Mouse (Mus musculus) liver, embryonic 11.5 days (tissue): Measurements from ENCODE around the gene Gpr18. TPM values are rescaled to one million over a fixed set of nuclear protein-coding genes. Genes with fewer than 3 reads are reported as not detected.
A peak's percentile ranks its signal among the peaks of the same experiment; 100 is the strongest.

ENCODE experiments used
- ATAC-seq: fragments of 200-750 bp; cut with Nextera tagmentation; replicated peaks from 2 replicates; pipeline ENCODE4 v1.8.0; 2017; ENCODE audit warnings: moderate number of reproducible peaks, mild to moderate bottlenecking, moderate TSS enrichment, moderate library complexity; ENCODE audit not compliant: low FRiP score
- DNase-seq: peaks from one replicate; pipeline ENCODE4 v3.0.0-alpha.2; 2017; ENCODE audit warnings: low spot score
- H3K27ac ChIP-seq: fragments of 300-500 bp; sonication (generic); 2 replicates; pipeline ENCODE4 v1.5.1; 2014; ENCODE audit warnings: mild to moderate bottlenecking, low read depth, low read length, control low read depth
- H3K27me3 ChIP-seq: fragments of 300-500 bp; sonication (generic); replicated peaks from 2 replicates; pipeline ENCODE4 v1.6.1; 2014; ENCODE audit warnings: low read length, mixed read lengths; ENCODE audit not compliant: control insufficient read depth, insufficient read depth
- H3K36me3 ChIP-seq: fragments of 300-500 bp; sonication (generic); 2 replicates; pipeline ENCODE4 v1.6.1; 2014; ENCODE audit warnings: mild to moderate bottlenecking, low read length, moderate library complexity, mixed read lengths; ENCODE audit not compliant: control insufficient read depth, insufficient read depth
- H3K4me1 ChIP-seq: fragments of 300-500 bp; sonication (generic); replicated peaks from 2 replicates; pipeline ENCODE4 v1.6.1; 2014; ENCODE audit warnings: low read length, mixed read lengths; ENCODE audit not compliant: control insufficient read depth, insufficient read depth
- H3K4me2 ChIP-seq: fragments of 300-500 bp; sonication (generic); 2 replicates; pipeline ENCODE4 v1.6.1; 2014; ENCODE audit warnings: mild to moderate bottlenecking, control low read depth, moderate library complexity
- H3K4me3 ChIP-seq: fragments of 300-500 bp; sonication (generic); 2 replicates; pipeline ENCODE4 v1.5.1; 2014; ENCODE audit warnings: low read depth, low read length, control low read depth
- H3K9ac ChIP-seq: fragments of 300-500 bp; sonication (generic); 2 replicates; pipeline ENCODE4 v1.6.1; 2014; ENCODE audit warnings: low read depth, low read length, control low read depth
- H3K9me3 ChIP-seq: fragments of 300-500 bp; sonication (generic); 2 replicates; pipeline ENCODE4 v1.6.1; 2016; ENCODE audit warnings: low read length, inconsistent platforms, mixed read lengths; ENCODE audit not compliant: control insufficient read depth
- WGBS: fragments of 180-500 bp; shearing (Covaris S2); extraction: QIAGEN DNeasy Blood & Tissue Kit; methylation state at CpG from one replicate; pipeline ENCODE4 v1.1.7; 2014; 5-methylcytosine and 5-hydroxymethylcytosine counted together
- polyA plus RNA-seq: library from polyadenylated mRNA; unstranded; fragments of >200 nt; fragmentation: Nextera tagmentation; extraction: Ambion mirVana; gene quantifications from 2 replicates; pipeline ENCODE4 v1.2.1, GENCODE M21; 2014

Gene Gpr18
- polyA plus RNA-seq, 1 experiment from 2014 or later: not detected

GRCm38 (mm10) chr14:121906992-121907681 is 8.4 kb downstream of the Gpr18 start:
- ATAC-seq (no peak; the same call in 1 of the 2 replicates), DNase-seq (no peak)
- Histone ChIP-seq H3K9ac (no peak overlapping the region), H3K36me3 (peaks cover 2% of the 10 kb centered on the region), H3K9me3 (no peaks in the 10 kb centered on the region), H3K27ac (no peak overlapping the region), H3K4me1 (peaks cover 11% of the 10 kb centered on the region), H3K4me3 (no peak overlapping the region), H3K27me3 (no peaks in the 10 kb centered on the region), H3K4me2 (no peak overlapping the region)
- 76% methylated on average over 11 of the region's 11 CpGs for WGBS

- Histone ChIP-seq H3K4me2 (no peak overlapping the region), H3K9ac (no peak overlapping the region), H3K9me3 (no peaks in the 10 kb centered on the region), H3K4me1 (peaks cover 11% of the 10 kb centered on the region), H3K4me3 (no peak overlapping the region), H3K27ac (peak overlapping the region; percentile 34; the same call in 1 of the 2 replicates), H3K27me3 (no peaks in the 10 kb centered on the region), H3K36me3 (peaks cover 2% of the 10 kb centered on the region)
- DNase-seq (no peak), ATAC-seq (no peak)
- WGBS: 61% methylated on average over 8 of the region's 8 CpGs
These were observed 9.1 kb downstream of the Gpr18 start for GRCm38 (mm10) chr14:121906341-121906991.

- no peak overlapping the region for H3K4me2 ChIP-seq
- no peaks in the 10 kb centered on the region for H3K27me3 ChIP-seq
- DNase-seq: no peak
- 19% methylated on average over 3 of the region's 3 CpGs for WGBS
- no peak overlapping the region for H3K27ac ChIP-seq
- no peak overlapping the region for H3K9ac ChIP-seq
- H3K4me3 ChIP-seq: no peak overlapping the region
- peaks cover 11% of the 10 kb centered on the region for H3K4me1 ChIP-seq
- no peaks in the 10 kb centered on the region for H3K9me3 ChIP-seq
- ATAC-seq: no peak
- H3K36me3 ChIP-seq: peaks cover 2% of the 10 kb centered on the region
These were observed 10.8 kb downstream of the Gpr18 start for GRCm38 (mm10) chr14:121904754-121905153.

- WGBS: 78% methylated on average over 7 of the region's 7 CpGs
- peaks cover 2% of the 10 kb centered on the region for H3K36me3 ChIP-seq
- H3K9me3 ChIP-seq: no peaks in the 10 kb centered on the region
- ATAC-seq: no peak
- no peak overlapping the region for H3K27ac ChIP-seq
- no peak for DNase-seq
- no peaks in the 10 kb centered on the region for H3K27me3 ChIP-seq
- no peak overlapping the region for H3K4me2 ChIP-seq
- H3K4me3 ChIP-seq: no peak overlapping the region
- peaks cover 11% of the 10 kb centered on the region for H3K4me1 ChIP-seq
- H3K9ac ChIP-seq: no peak overlapping the region
These were observed 12.2 kb downstream of the Gpr18 start for GRCm38 (mm10) chr14:121903381-121903876.

- H3K36me3 ChIP-seq: peaks cover 2% of the 10 kb centered on the region; the same call in 1 of the 2 replicates
- H3K27ac ChIP-seq: no peak overlapping the region
- H3K9me3 ChIP-seq: no peaks in the 10 kb centered on the region
- no peak overlapping the region for H3K4me2 ChIP-seq
- peaks cover 8% of the 10 kb centered on the region for H3K4me1 ChIP-seq
- no peak for DNase-seq
- ATAC-seq: no peak
- no peaks in the 10 kb centered on the region for H3K27me3 ChIP-seq
- 89% methylated on average over 6 of the region's 6 CpGs for WGBS
- H3K9ac ChIP-seq: no peak overlapping the region
- no peak overlapping the region for H3K4me3 ChIP-seq
These were observed 14.1 kb downstream of the Gpr18 start for GRCm38 (mm10) chr14:121901511-121901910.

GRCm38 (mm10) chr14:121899071-121899470 is 16.5 kb downstream of the Gpr18 start:
- Histone ChIP-seq H3K4me2 (no peak overlapping the region), H3K9ac (no peak overlapping the region), H3K27ac (no peak overlapping the region), H3K4me1 (0 out of 2 replicates have a peak, but pooled peaks cover 3% of the 10 kb centered on the region), H3K27me3 (no peaks in the 10 kb centered on the region), H3K36me3 (no peaks in the 10 kb centered on the region), H3K9me3 (no peaks in the 10 kb centered on the region), H3K4me3 (no peak overlapping the region)
- ATAC-seq (no peak), DNase-seq (no peak)
- WGBS: 76% methylated on average over 3 of the region's 3 CpGs

GRCm38 (mm10) chr14:121898509-121898908 is 17.1 kb downstream of the Gpr18 start:
- no peak overlapping the region for H3K4me3 ChIP-seq
- ATAC-seq (no peak), DNase-seq (no peak)
- 79% methylated on average over 11 of the region's 11 CpGs for WGBS
- H3K4me1 ChIP-seq: no peaks in the 10 kb centered on the region
- no peak overlapping the region for H3K27ac ChIP-seq
- H3K27me3 ChIP-seq: no peaks in the 10 kb centered on the region
- no peaks in the 10 kb centered on the region for H3K9me3 ChIP-seq
- no peak overlapping the region for H3K4me2 ChIP-seq
- H3K9ac ChIP-seq: no peak overlapping the region
- no peaks in the 10 kb centered on the region for H3K36me3 ChIP-seq

GRCm38 (mm10) chr14:121897773-121898172 is 17.8 kb downstream of the Gpr18 start:
- Histone ChIP-seq H3K9ac (no peak overlapping the region), H3K4me3 (no peak overlapping the region), H3K27me3 (no peaks in the 10 kb centered on the region), H3K9me3 (no peaks in the 10 kb centered on the region), H3K4me1 (no peaks in the 10 kb centered on the region), H3K27ac (no peak overlapping the region), H3K4me2 (no peak overlapping the region), H3K36me3 (no peaks in the 10 kb centered on the region)
- ATAC-seq: no peak
- 83% methylated on average over 2 of the region's 2 CpGs for WGBS
- no peak for DNase-seq
